In genomic region chr7:121152186-121152585, GRCm38 (mm10) we compare ENCODE assay signal across 14 mouse cellular contexts.
DNase-seq lines count a peak whose midpoint lies in the region.
"Had no signal": no experiment of that assay in that cellular context is flagged by ENCODE, and none has a peak within 500 bp of the region (broad histone marks: within the 10 kb centered on the region; RNA-seq: fewer than 3 reads in every experiment).

No protein-coding gene starts in this region.

- peak; percentile 1 for DNase-seq in cerebellum, adult 11 months
- no peak for DNase-seq in cerebellum, postnatal 14 days
- peak; percentile 9 for DNase-seq in cerebellum, adult 8-10 months
- no peak for DNase-seq in cerebellum, postnatal 10 days
- peak; percentile 17 for DNase-seq in cerebellum, adult 9-10 months
- DNase-seq in cerebellum, postnatal 36 days: peak; percentile 15 to 28
- no peak for DNase-seq in urinary bladder, postnatal 10 days (ENCODE audit: low spot score)
- no peak for DNase-seq in urinary bladder, postnatal 36 days (ENCODE audit: low spot score in 2 of 2)
- DNase-seq: adrenal gland, postnatal 14 days; embryo, embryonic 11 days; gastrocnemius, adult 2 months; gastrocnemius, postnatal 14 days; heart, adult 11 months; kidney, adult 2 months had no signal

Comparison
In these comparisons a context has a peak if more than half of its experiments do, and no peak if none do; other contexts are left out.
1. DNase-seq: peak in cerebellum, adult 11 months (single experiment), cerebellum, adult 8-10 months (single experiment), cerebellum, adult 9-10 months (single experiment) and cerebellum, postnatal 36 days (2 of 2); none in cerebellum, postnatal 14 days (0 of 2), cerebellum, postnatal 10 days (0 of 2), urinary bladder, postnatal 10 days (single experiment) and urinary bladder, postnatal 36 days (0 of 2).